Mouse (Mus musculus) left cerebral cortex, adult 18-20 months (tissue): Measurements from ENCODE around the gene Unc13c. TPM values are rescaled to one million over a fixed set of nuclear protein-coding genes. Genes with fewer than 3 reads are reported as not detected.
A peak's percentile ranks its signal among the peaks of the same experiment; 100 is the strongest.

Experiments used
- DNase-seq, 2 experiments: peaks; one replicate each; pipeline ENCODE4 v3.0.0; 2021 to 2022; ENCODE audit warnings: low spot score in 2 of 2, mixed read lengths in 1 of 2
- long read RNA-seq, 2 experiments: library from polyadenylated mRNA; stranded (forward); transcript quantifications; one replicate each; pipeline ENCODE4 v2.0.0; 2021
- total RNA-seq, 2 experiments: library from RNA; stranded (reverse); gene quantifications; 2 replicates each; pipeline ENCODE4 v1.2.3; 2021

Unc13c gene
- 10 to 100 TPM; 21.3 to 26.5 TPM for total RNA-seq
- long read RNA-seq, experiment 1, partial matches to known transcripts: 4 of 11 reads
- long read RNA-seq, experiment 1, other reads (novel, unspliced or antisense): 7 of 11 reads
- long read RNA-seq, experiment 2, partial matches to known transcripts: 3 of 7 reads
- long read RNA-seq, experiment 2, other reads (novel, unspliced or antisense): 4 of 7 reads

GRCm38 (mm10) chr9:73968641-73969121 is at the start of gene Unc13c:
TSS of gene Unc13c (minus strand) at chr9:73968966.
- peak; percentile 17 to 48 for DNase-seq

GRCm38 (mm10) chr9:74007976-74008686 is 39.4 kb upstream of the Unc13c start:
- DNase-seq: no peak

- DNase-seq: no peak
Observed at GRCm38 (mm10) chr9:74002388-74002990, 33.7 kb upstream of the Unc13c start.

- no peak for DNase-seq
Observed at GRCm38 (mm10) chr9:73988096-73988495, 19.3 kb upstream of the Unc13c start.

GRCm38 (mm10) chr9:73987236-73987635 is 18.5 kb upstream of the Unc13c start:
- DNase-seq: no peak

- peak; percentile 84 to 88 for DNase-seq
Observed at GRCm38 (mm10) chr9:73982597-73983344, 14.0 kb upstream of the Unc13c start.

GRCm38 (mm10) chr9:73972327-73972988 is 3.7 kb upstream of the Unc13c start:
- no peak for DNase-seq

- no peak for DNase-seq
Observed at GRCm38 (mm10) chr9:73970717-73971116, 2.0 kb upstream of the Unc13c start.

GRCm38 (mm10) chr9:73965322-73965915 is 3.3 kb downstream of the Unc13c start:
- DNase-seq: no peak

GRCm38 (mm10) chr9:73962471-73962870 is 6.3 kb downstream of the Unc13c start:
- DNase-seq: no peak

GRCm38 (mm10) chr9:73952331-73952730 is 16.4 kb downstream of the Unc13c start:
- DNase-seq: no peak

GRCm38 (mm10) chr9:73951586-73951985 is 17.2 kb downstream of the Unc13c start:
- DNase-seq: no peak

- peak in 1 of 2 experiments; percentile 6 for DNase-seq
Observed at GRCm38 (mm10) chr9:73934844-73935243, 33.9 kb downstream of the Unc13c start.

- no peak for DNase-seq
Observed at GRCm38 (mm10) chr9:73931988-73932387, 36.8 kb downstream of the Unc13c start.

GRCm38 (mm10) chr9:73927276-73927675 is 41.5 kb downstream of the Unc13c start:
- no peak for DNase-seq

GRCm38 (mm10) chr9:73922449-73923115 is 46.2 kb downstream of the Unc13c start:
- no peak for DNase-seq

GRCm38 (mm10) chr9:73905959-73906358 is 62.8 kb downstream of the Unc13c start:
- no peak for DNase-seq

GRCm38 (mm10) chr9:73898516-73898915 is 70.2 kb downstream of the Unc13c start:
- DNase-seq: no peak

GRCm38 (mm10) chr9:73896210-73896609 is 72.6 kb downstream of the Unc13c start:
- no peak for DNase-seq

- no peak for DNase-seq
Observed at GRCm38 (mm10) chr9:73883587-73883986, 85.2 kb downstream of the Unc13c start.
